Mouse (Mus musculus) C2C12 (cell line): ENCODE results near the gene Casc3.

Source experiments
- CEBPB ChIP-seq: IDR thresholded peaks from one replicate; pipeline ENCODE4 v1.6.1; 2011; ENCODE audit warnings: low read depth, mild to moderate bottlenecking, control low read depth, moderate library complexity
- CTCF ChIP-seq: IDR thresholded peaks from one replicate; pipeline ENCODE4 v1.5.1; 2011; ENCODE audit not compliant: control insufficient read depth, insufficient read depth, insufficient read length
- FOSL1 ChIP-seq: IDR thresholded peaks from one replicate; pipeline ENCODE4 v1.8.0; 2011; ENCODE audit warnings: mild to moderate bottlenecking, low read length; ENCODE audit not compliant: poor library complexity, insufficient read depth, severe bottlenecking
- MAX ChIP-seq: IDR thresholded peaks from one replicate; pipeline ENCODE4 v1.6.1; 2011; ENCODE audit warnings: mild to moderate bottlenecking, control low read depth
- MYOD1 ChIP-seq: IDR thresholded peaks from one replicate; pipeline ENCODE4 v1.6.1; 2011; ENCODE audit warnings: low read depth; ENCODE audit not compliant: control insufficient read depth, insufficient read length
- MYOG ChIP-seq: IDR thresholded peaks from one replicate; pipeline ENCODE4 v1.6.1; 2011; ENCODE audit not compliant: control insufficient read depth, insufficient read length; ENCODE audit errors: extremely low read depth
- USF1 ChIP-seq: IDR thresholded peaks from one replicate; pipeline ENCODE4 v1.6.1; 2011; ENCODE audit warnings: low read depth, mild to moderate bottlenecking, control low read depth, moderate library complexity

DNA sequence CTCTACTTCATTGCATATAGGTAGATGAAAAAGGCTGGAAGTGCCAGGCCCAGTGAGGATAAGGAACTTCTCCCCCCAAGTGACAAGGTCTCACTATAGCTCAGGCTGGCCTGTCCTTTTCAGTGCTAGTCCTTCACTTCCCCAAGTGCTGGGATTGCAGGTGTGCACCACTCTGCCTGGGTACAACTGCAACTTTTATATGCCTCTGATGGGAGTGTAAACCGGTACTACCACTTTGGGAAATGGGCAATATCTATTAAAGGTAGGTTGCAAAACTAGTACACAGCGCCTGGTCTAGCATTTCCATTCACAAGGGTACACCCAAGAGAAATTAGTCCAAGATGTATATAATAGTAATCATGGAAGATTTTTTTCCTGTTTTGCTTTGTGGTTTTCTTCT lies 50.0 kb downstream of the Casc3 start:
- TF ChIP-seq CTCF (no peak), CEBPB (no peak), MAX (no peak), MYOD1 (no peak), USF1 (no peak), FOSL1 (no peak), MYOG (no peak)
